Mouse (Mus musculus) left cerebral cortex, adult 9 months (tissue): ENCODE results near the gene Nfix.

Experiments used
- DNase-seq, 2 experiments: peaks; one replicate each; pipeline ENCODE4 v3.0.0; 2022; ENCODE audit warnings: low spot score in 2 of 2

The Nfix gene

GRCm38 (mm10) chr8:84782680-84783079 lies 17.5 kb downstream of the Nfix start:
- no peak for DNase-seq

- DNase-seq = no peak
Measured at GRCm38 (mm10) chr8:84781686-84782505, 18.2 kb downstream of the Nfix start.

- no peak for DNase-seq
Measured at GRCm38 (mm10) chr8:84780949-84781680, 19.0 kb downstream of the Nfix start.

GRCm38 (mm10) chr8:84780225-84780555 lies 20.0 kb downstream of the Nfix start:
- DNase-seq = no peak

GRCm38 (mm10) chr8:84779519-84780224 lies 20.5 kb downstream of the Nfix start:
- DNase-seq = no peak

GRCm38 (mm10) chr8:84778638-84779380 lies 21.3 kb downstream of the Nfix start:
- no peak for DNase-seq

GRCm38 (mm10) chr8:84777899-84778637 lies 22.1 kb downstream of the Nfix start:
- DNase-seq = no peak

GRCm38 (mm10) chr8:84776569-84776968 lies 23.6 kb downstream of the Nfix start:
- no peak for DNase-seq

- DNase-seq = no peak
Measured at GRCm38 (mm10) chr8:84775621-84776113, 24.5 kb downstream of the Nfix start.

- peak in 1 of 2 experiments; percentile 81 for DNase-seq
Measured at GRCm38 (mm10) chr8:84775105-84775591, 25.0 kb downstream of the Nfix start.

GRCm38 (mm10) chr8:84774473-84774911 lies 25.7 kb downstream of the Nfix start:
- peak in 1 of 2 experiments; percentile 69 for DNase-seq

- peak in 1 of 2 experiments; percentile 81 for DNase-seq
Measured at GRCm38 (mm10) chr8:84773833-84774232, 26.3 kb downstream of the Nfix start.

- DNase-seq = no peak
Measured at GRCm38 (mm10) chr8:84773304-84773703, 26.8 kb downstream of the Nfix start.

- no peak for DNase-seq
Measured at GRCm38 (mm10) chr8:84772628-84773027, 27.5 kb downstream of the Nfix start.

GRCm38 (mm10) chr8:84771941-84772378 lies 28.2 kb downstream of the Nfix start:
- DNase-seq = no peak

- no peak for DNase-seq
Measured at GRCm38 (mm10) chr8:84771000-84771687, 29.0 kb downstream of the Nfix start.

GRCm38 (mm10) chr8:84770100-84770953 lies 29.8 kb downstream of the Nfix start:
- no peak for DNase-seq

- DNase-seq = no peak
Measured at GRCm38 (mm10) chr8:84769324-84769723, 30.8 kb downstream of the Nfix start.
